Mouse (Mus musculus) right cerebral cortex, postnatal 10 days (tissue): ENCODE data around the gene Gm28043.

Source experiments
- DNase-seq, 2 experiments: peaks; one replicate each; pipeline ENCODE4 v3.0.0; 2021; ENCODE audit warnings: low spot score in 2 of 2

Gm28043 gene

DNA sequence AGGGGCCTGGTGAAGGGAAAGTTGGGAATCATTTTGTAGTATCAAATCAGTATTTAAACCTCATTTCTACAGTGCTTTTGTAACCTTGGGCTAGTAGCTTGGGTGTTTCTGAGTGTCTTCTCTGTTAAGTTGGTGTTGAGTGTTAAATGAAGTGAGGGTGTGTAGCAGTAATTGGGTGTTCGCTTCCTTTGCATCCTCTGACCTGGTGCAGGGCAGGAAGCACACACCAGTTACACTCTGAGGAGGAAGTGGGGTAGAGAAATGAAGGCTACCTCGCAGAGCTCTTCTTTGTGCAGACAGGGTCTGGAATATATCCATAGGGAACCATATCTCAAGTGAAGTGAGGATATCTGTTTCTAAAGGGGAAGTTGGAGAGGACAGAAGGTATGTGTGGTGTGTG, 66.2 kb downstream of the Gm28043 start:
- DNase-seq = no peak

DNA sequence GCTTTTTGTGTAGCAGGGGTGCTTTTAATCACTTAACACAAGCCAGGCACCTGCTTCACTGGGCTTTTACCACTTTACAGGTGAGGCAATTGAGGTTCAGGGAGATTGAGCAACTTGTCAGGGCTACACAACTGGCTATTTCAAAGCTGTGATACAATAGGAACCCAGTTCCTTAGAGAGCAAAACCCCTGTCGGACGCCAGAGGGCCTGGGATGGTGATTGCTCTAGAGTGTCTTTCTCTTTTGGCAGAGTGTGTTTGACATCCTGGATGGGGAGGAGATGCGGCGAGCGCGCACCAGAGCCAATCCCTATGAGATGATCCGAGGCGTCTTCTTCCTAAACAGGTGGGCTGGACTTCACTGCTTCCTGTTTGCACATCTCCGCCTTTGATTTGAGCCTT, 67.0 kb downstream of the Gm28043 start:
- no peak for DNase-seq

DNA sequence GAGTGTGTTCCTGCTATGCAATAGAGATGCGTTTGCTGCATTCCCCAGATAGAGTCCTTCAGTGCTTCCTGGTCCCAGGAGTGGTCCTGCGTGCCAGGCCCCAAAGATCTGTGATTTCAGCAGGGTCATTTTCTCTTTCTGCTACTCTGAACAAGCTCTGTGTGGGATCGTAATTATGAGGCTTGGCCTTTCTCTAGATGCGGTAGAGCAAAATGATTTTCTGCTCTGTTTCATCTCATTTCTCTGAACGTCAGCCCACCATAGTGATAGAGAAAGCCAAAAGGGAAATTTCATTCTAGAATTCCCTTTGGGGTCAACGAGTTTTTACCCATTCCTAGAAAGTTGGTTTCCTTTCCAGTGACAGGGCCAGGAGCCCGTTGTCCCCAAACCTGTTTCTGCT, 67.6 kb downstream of the Gm28043 start:
- no peak for DNase-seq

DNA sequence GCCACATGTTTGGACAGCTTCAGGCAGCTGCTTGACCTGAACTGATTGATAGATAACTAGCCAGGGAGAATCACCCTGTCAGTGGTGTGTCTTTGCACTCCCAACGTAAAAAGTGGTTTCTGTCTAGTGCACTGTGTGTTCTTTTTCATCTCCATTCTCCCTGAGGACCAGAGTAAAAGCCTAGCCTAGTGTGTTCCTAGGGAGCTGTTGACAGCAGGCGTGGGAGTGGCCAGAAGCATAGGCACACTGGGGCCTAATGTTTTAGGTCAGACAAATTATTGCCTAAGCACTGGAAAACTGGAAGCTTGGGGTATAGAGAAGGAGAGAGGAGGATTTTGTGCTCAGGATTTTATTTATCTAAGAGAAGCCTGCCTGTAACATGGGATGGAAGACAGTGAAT, 68.5 kb downstream of the Gm28043 start:
- no peak for DNase-seq

DNA sequence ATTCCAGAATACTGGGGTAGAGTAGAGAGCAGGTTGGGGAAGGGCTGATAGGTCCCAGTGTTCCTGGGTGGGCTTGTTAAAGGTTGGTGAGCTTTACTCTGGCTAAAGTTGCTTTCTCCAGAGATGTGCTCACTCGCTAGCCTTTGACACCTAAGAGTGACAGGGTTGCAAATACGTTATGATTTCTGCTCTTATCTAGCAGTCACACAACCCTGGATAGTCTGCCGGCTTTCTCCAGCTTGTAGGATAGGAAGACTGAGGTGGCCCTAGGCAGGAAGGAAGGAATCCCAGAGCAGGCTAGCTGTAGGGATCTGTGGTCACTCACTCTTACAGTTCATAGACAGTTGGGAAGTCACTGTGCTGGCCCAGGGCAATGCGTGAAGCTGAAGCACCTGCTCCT, 69.6 kb downstream of the Gm28043 start:
- no peak for DNase-seq

DNA sequence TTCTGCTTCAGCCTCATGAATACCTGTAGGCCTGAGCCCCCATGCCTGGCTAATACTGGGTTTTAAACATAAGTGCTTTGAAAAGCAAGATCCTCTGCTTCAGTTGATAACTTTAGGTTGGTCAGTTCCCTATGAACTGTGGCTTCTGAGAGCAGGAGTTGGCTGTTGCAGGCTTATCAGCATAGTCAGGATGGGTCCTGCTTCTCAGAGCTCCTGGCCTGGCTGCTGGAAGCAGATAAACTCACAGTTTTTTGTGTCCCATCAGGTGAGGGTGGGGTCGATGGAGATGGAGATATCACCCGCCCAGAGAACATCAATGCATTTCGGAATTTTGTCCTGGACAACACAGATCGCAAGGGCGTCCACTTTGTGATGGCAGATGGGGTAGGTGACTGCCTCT, 72.1 kb downstream of the Gm28043 start:
- no peak for DNase-seq

DNA sequence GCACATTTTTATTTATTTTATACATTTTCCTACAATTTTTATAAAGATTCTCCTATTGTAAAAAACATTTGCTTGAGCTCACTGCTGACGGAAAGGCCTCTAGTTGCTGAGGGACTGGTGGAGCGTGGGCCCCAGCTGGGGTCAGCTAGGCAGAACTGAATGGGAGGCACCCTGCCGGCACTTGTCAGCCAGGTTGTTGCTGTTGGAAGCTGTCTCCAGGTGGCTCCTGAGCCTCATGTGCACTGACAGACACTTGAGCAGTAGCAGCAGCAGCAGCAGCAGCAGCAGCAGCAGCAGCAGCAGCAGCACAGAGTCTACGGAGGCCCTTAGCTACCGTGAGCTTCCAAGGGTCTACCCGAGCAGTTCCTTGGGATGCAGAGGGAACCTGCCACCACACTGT, 72.7 kb downstream of the Gm28043 start:
- DNase-seq = no peak

DNA sequence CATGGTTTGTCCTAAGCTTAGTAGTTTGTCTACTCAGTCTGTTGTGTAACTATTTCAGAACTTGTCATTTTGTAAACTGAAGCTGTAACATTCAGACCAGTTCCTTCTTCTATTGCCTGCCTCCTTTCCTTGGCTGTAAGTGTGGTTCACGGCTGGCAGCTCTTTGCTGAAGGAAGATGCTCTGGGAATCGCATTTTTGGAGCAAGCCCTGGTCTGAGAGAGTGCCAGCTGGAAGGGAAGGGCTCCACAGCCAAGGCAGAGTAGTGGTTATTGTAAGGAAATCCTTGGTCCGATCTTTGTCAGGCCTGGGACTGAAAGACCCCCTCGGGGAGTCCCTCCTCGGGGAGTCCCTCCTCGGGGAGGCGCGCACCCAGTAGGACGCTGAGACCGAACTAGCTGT, 73.9 kb downstream of the Gm28043 start:
- DNase-seq = no peak

DNA sequence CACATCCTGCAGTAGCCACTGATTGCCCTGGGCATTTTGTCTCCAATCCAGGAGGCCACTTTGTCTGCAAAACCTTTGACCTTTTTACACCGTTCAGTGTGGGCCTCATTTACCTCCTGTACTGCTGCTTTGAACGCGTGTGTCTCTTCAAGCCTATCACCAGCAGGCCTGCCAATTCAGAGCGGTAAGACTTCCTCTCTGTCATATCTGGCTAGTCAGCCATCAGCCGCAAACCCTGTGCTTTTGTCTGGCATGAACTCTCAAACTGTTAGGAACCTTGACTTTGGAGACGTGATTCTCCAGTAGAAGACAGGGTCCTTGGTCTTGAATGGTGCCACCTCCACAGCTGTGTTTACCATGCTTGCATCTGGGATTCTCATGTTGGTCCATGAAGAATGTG, 75.6 kb downstream of the Gm28043 start:
- DNase-seq = no peak

DNA sequence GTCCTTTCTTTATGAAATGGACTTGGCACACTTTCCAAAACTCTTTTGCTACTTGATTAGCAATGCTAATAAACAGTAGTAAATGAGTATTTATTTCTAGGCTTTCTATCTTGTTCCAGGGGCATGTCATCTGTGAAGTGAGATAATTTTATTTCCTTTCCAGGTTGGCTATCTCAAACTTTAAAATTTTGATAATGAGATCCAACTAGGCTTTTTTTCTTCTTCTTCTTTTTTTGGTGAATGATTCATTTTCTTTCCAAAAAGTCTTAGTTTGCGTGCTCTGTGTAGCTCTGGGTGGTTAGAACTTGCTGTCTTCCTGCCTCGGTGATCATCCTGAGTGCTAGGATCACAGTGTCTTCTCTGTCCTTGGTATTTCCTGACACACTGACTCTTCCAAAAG, 78.2 kb downstream of the Gm28043 start:
- DNase-seq = no peak

DNA sequence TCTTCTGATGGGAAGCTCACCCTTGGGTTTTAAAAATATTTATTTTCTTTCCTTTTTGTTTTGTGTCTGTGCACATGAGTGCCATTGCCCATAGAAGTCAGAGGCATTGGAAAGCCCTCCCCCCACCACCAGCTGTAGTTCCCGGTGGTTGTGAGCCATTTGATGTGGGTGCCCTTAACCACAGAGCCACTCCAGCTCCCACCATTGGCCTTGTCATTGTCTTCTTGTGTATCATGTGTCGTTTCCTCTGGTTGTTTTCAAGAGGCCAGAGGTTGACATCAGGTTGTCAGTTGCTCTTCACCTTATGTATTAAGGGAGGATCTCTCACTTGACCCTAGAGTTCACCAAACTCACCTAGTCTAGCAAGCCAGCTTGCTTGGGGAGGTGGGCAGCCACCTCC, 78.9 kb downstream of the Gm28043 start:
- DNase-seq = no peak

DNA sequence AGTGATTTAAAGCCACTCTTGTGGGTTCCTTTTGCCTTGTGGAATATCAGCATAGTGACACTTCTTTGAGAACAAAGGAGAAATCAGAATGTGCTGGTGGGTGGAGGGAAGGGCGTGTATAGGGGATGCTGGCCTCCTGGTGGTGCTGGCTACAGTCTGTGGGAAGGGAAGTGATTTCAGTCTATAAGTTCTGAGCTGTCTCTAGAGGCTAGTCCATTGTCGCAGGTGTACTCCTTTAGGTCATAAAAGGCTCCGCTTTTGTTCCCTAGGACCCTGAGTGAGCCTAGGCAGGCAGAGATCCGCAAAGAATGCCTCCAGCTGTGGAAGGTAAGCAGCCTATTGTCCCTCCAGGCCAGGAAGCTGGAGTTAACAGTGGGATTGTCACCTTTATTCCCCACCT, 79.8 kb downstream of the Gm28043 start:
- no peak for DNase-seq

DNA sequence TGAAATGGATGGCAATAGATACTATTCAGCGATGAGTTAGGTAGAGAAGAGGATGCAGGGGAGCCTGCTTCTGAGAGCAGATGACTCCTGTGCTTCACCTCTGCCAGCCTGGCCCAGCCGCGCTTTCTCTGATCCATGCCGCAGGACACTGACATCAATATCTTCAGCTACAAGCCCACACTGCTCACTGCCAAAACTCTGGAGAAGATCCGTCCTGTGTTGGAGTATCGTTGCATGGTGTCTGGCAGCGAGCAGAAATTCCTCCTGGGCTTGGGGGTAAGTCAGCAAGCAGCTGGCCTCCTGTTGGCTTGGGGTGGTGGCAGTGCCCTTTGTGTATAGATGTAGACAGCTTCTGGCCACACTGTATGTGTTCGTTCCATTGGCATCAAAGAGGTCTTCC, 82.3 kb downstream of the Gm28043 start:
- DNase-seq = no peak

DNA sequence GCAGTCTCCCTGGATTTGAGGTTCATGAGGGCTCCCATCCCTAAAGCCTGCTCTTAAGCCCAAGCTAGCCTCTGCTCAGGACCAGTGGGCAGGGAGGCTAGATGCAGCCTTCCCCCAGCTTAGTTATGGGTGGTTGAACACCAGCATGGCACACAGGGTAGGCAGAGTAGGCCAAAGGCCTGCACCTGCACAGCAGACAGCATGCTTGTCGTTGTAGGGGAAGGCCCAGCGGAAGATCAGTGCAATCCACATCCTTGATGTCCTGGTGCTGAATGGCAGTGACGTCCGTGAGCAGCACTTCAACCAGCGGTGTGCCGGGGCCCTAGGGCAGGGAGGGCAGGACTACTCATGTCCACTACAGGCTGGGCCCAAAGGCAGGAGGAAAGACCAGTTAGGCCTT, 83.7 kb downstream of the Gm28043 start:
- DNase-seq = no peak

DNA sequence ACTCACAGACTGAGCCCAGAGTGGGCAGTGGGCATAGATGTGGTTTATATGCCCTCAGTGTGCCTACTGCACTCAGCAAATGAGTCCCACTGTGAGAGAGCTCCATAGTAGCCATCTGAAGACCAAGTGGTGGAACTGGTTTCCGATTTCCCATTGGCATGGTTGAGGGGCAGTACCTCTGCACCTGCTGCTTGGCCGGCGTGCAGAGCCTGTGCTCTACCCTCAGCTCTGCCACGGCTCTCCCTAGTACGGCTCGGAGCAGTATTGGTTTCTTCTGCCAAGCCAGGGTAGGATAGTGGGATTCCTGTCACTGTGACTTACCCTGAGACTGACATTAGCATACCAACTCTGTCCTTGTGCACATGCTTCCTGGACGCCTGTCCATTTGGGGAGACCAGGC, 85.9 kb downstream of the Gm28043 start:
- DNase-seq = no peak

DNA sequence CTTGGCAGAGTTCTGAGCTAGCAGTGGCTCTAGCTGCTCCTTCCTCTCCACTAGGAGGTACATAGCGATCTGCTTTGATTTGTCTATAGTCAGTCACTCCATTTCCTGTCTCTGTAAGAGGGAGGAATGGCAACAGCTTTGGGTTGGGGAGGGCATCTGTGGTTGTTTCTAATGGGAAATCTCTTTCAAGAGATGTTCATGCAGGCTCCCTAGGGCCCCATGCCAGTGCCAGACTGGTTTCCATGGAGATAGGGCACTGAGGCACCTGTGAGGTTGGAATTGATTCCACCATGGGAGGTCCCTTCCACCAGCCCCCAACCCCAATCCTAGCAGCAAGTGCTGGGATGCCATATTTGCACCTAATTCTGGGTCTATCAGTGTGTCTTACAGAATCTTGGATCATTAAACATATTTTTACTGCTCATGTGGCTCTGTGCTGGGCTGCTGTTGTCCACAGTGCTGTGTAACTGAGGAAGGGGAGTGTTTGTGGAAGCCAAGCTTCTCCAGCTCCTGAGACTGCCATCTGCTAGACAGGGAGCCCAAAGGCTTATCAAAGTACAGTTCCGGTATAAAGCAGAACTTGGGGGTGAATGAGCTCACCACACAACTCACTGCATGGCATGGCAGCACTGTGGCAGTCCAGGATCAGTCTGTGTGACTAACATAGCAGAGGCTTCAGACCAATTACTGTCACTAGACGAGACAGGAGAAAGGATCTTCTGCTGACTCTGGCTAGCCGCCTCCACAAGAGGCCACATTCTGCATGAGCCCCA, 88.4 kb downstream of the Gm28043 start:
- no peak for DNase-seq

DNA sequence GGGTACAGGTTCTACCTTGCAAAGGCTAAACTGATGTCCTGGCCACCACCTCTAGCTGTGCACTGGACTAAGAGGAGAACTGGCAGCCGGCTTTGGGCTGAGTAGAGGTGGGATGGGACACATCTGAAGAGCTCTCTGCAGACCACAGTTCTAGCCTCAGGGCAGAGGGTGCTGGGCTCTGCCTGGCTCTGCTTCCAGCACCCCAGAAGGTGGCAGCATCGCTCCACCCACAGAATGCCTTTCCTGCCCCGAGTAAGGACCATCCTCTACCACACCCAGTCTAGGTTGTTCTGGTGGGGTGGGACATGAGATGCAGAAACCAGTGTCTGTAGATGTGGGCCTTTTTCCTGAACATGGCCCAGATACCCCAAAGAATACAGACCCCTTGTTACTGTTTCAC, 90.1 kb downstream of the Gm28043 start:
- peak in 1 of 2 experiments; percentile 80 for DNase-seq

DNA sequence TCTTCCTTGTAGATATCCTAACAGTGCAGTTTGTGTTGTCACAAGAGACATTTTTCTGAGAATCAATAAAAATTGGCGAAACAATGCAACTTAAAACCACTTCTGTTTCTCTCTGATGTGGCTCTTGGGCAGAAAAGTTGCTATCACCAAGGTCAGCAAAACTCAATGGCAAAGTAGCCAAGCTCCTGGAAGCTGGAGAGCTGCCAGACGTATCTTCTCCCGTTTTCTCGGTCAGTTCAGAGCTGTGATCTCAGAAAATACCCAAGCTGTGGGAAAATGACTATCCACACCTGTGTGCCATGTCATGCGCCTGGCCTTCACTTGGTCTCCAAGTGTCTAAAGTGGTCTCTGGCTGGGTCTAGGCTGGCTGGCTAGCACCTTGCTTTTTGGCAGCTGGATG, 91.2 kb downstream of the Gm28043 start:
- no peak for DNase-seq

DNA sequence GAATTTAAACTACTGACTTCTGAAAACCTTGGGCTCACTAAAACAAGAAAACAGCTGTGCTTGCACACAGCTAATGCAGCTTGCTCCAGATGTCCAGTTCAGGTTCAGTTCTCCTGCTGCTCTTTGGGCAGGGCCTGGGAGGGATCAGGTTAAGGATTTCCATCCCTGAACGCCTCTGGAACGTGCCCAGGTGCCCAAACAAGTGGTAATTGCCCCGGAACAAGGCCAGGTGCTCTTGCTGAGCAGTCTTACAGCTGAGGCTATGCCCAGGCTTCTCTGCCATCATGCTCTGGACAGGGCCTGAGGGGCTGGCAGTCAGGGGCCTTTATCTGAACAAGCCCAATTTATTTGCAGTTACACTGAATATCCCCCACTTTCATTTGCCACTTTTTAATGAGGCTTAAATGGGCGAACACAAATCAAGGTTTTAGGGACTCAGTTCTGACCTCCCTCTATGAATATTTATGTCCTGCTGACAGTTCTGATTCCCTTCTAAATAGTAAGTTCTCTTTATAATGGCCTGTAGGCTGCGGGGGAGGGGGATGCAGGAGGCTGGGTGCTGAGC, 92.4 kb downstream of the Gm28043 start:
- no peak for DNase-seq

DNA sequence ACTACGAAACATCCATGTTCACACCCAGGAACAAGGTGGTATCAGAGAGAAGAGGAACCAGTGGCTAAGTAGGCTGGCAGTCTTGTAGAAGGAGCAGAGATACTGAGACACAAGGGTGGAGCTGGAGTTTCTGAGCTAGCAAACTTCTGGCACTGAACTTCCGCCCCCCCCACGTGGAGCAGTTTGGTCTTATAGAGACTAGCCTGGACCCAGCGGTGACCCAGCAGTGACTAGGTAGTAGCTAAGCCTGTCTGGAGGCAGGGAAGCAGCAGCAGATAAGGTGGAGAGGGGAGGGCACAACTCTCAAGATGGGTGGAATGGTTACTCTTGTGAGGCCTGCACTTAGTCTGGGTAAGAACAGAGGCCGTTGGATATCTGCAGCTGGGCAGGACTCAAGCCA, 94.1 kb downstream of the Gm28043 start:
- DNase-seq = no peak

DNA sequence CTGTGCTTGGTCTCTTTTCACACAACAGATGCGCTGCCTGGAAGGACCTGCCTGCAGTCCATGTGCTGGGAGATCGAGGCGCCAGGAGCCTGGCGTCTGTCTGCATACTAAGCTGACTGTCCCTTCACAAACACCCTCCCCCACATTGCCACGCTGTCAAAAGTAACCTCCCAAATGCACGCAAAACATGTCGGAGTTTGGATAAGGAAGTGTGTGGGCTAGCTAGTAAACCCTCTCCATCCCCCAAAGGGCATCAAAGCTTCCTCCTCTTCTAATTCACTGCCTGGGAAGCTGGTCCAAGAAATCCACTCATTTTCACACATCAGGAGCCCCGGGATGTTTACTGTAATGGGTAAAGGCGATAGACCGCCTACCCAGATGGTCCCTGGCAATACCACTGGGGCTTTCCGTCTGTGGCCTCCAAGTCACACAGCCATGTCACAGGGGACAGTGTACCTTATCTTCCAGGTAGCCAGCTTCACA, 95.9 kb downstream of the Gm28043 start:
- DNase-seq = peak; percentile 60 to 71

DNA sequence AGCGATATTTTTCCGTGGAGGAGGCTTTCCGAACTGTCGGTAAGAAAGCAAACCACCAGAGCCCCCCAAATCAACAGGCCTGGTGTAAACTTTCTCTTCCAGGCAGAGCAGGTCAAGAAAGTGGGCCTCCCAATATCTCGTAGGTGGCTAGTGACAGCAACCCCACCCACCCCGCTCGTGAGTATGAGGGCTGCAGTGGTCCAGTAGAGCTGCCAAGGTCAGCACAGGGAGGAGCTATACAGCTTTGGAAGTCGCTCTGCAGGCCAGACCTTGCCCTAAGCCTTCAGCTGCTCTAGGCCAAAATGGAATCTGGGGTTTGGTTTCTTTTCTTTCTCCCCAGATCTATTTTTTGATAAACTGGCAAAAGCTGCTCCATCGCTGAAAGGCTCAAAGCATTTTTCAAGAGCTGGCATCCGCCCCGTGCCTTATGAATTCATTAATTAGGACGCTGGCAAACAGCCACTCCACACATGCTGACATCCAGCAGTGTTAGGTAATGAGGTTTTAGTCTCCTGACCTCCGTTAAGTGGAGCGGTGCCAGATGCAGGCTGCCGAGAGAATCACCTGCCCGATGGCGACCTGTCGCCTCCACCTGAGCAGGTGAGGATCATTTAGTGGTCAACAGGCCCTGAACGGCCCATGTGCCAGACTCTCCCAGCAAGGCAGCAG, 96.5 kb downstream of the Gm28043 start:
- peak; percentile 61 to 73 for DNase-seq

DNA sequence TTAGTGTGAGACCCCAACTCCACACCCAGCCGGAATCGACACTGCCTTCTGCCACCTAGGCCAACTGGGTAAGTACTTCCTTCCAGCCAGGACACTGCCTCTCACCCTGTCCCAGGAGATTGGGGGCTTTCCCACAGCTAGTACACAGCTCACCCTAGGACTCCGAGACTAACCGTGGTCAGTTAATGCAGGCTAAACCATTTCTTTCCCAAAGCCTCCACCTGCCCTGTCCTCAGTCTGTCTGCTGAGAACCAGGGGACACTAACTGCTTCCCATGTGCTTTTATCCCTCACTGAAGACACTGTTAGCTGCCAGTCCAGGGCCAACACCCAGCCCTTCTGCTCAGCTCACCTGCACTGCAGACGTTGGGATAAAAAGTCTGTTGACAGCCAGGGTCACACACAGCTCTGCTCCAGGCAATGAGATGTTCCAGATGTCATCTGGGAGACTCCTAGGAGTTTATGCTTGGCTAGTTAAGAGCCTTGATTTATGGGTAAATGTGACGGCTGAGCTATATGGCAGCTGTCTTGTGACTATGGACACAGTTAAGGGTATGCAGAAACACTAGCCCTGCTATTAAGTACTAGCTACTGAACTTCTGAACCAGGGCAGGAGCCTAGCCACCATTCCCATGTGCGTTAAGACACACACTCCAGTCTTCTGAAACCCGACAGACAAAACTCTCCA, 97.2 kb downstream of the Gm28043 start:
- DNase-seq = no peak
